Mouse (Mus musculus): ENCODE data around the gene Btbd9. TPM values are rescaled to one million over a fixed set of nuclear protein-coding genes. Genes with fewer than 3 reads are reported as not detected.

The Btbd9 gene
- polyA plus RNA-seq, 1 experiment from 2014 or later = 63.0 TPM

DNA sequence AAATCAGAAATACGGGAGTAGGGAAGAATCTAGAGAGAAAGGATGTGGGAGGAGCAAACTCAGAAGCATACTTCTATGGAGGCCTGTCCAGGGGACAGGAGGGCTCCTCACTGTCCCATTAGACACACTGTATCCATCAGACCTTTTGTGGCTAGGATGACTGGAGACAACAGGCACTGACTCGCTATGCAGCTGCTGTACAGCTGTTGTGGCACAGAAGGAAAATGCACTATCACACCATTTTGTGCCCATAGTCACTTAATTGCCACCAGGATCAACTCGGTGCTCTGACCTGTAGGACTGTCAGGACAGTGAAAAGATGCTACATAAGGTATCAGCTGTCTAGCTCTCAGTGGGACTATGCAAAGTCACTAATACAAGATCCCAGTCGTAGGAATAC, 266.7 kb downstream of the Btbd9 start:
- Histone ChIP-seq H3K36me3 (no peaks in the 10 kb centered on the region), H3K4me1 (peaks cover 15% of the 10 kb centered on the region; the same call in 1 of the 2 replicates), H3K27ac (replicated peaks) (no peak overlapping the region), H3K4me3 (no peak overlapping the region), H3K9me3 (replicated peaks) (no peaks in the 10 kb centered on the region), H3K27me3 (ENCODE audit: low read depth, poor library complexity, severe bottlenecking) (no peaks in the 10 kb centered on the region)
- WGBS = 87% methylated on average over 4 of the region's 4 CpGs
- no peak for DNase-seq (ENCODE audit: low spot score)

DNA sequence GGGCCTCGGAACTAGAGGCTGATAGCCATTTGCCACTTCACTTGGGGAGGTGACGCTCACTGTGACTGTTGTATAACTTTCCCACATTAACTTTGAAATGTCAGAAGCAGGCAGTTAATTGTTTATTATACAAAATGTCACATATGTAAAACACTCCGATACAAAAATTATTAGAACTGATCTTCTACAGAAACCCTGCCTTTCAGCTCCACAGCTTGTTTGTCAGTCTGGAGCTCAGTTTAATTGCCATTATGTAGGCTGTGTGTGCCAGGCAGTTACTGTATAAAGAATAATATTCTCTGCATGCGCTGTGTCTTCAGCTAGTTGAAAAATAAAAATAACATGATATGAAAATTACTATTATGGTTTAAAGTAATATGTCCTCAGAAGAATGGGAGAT, 267.4 kb downstream of the Btbd9 start:
- Histone ChIP-seq H3K9me3 (replicated peaks) (no peaks in the 10 kb centered on the region), H3K27ac (replicated peaks) (no peak overlapping the region), H3K27me3 (ENCODE audit: low read depth, poor library complexity, severe bottlenecking) (no peaks in the 10 kb centered on the region), H3K4me3 (no peak overlapping the region), H3K36me3 (no peaks in the 10 kb centered on the region), H3K4me1 (peaks cover 15% of the 10 kb centered on the region; the same call in 1 of the 2 replicates)
- no peak for DNase-seq (ENCODE audit: low spot score)
- 94% methylated on average over 4 of the region's 4 CpGs for WGBS

DNA sequence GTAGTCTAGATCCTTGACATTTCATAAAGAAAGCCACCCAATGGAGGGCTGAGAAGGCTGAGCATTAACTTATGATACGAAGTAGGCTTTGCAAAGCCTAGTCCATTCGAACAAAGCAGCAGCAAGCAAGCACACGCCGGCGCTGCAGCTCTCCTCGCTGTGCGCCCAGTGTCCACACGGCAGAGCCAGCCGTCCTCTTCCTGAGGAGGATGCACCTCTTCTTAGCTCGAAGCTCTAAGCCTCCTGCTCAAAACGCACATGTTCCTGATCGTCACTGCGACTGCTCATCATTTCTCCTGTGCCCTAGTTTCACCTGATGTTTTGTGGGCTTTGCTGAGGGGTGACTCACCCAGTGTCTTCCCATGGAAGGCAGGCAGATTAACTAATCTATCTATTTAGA, 268.0 kb downstream of the Btbd9 start:
- 91% methylated on average over 13 of the region's 13 CpGs for WGBS
- no peak for DNase-seq (ENCODE audit: low spot score)

DNA sequence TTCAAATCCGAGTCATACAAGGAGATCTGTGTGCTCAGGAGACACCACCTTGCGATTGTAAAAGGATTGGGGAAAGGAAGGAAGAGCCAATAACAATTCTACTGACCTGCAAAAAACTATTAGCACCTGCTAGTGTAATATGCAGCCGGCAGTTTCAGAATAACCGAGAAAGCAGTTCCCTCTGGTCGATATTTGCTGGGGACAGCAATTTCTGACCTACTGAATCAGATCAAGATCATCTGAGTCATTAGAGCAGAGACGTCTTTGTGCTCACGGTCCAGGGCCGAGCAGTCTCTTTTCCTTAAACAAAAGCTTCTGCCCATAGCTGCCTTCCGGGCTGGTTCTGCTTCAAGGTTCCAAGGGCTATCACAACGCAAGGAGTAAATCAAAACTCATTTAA, 269.1 kb downstream of the Btbd9 start:
- 76% methylated on average over 10 of the region's 10 CpGs for WGBS
- DNase-seq (ENCODE audit: low spot score) = no peak
- no peaks in the 10 kb centered on the region for H3K27me3 ChIP-seq (ENCODE audit: low read depth, poor library complexity, severe bottlenecking)
- H3K9me3 ChIP-seq (replicated peaks) = no peaks in the 10 kb centered on the region
- H3K27ac ChIP-seq (replicated peaks) = peak overlapping the region; percentile 18; the same call in 1 of the 2 replicates
- no peak overlapping the region for H3K4me3 ChIP-seq
- no peaks in the 10 kb centered on the region for H3K36me3 ChIP-seq
- H3K4me1 ChIP-seq = peaks cover 6% of the 10 kb centered on the region; the same call in 1 of the 2 replicates

More for the DNA sequence above, 268.0 kb downstream of the Btbd9 start:
- Histone ChIP-seq H3K27ac (replicated peaks) (no peak overlapping the region), H3K36me3 (no peaks in the 10 kb centered on the region), H3K27me3 (ENCODE audit: low read depth, poor library complexity, severe bottlenecking) (no peaks in the 10 kb centered on the region), H3K4me1 (peaks cover 15% of the 10 kb centered on the region; the same call in 1 of the 2 replicates), H3K9me3 (replicated peaks) (no peaks in the 10 kb centered on the region), H3K4me3 (no peak overlapping the region)

DNA sequence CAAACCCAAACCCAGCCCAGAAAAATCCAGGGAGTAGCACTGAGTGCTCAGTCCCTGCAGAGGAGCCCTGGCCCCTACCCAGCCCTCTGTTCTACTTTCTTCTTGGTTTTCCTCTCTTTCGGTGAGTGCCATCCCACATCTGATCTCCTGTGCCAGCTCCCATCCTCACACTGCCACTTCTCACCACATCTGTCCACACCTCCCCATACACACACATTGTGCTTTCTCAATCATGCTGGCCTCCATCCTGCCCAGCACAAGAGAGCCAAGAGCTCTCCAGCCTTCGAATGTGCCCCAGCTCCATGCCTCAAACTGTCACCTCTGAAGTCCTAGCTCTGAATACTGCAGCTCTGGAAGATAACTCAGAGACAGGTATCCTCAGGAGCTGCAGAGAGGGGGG, 271.5 kb downstream of the Btbd9 start:
- Histone ChIP-seq H3K9me3 (replicated peaks) (no peaks in the 10 kb centered on the region), H3K27ac (replicated peaks) (0 out of 2 replicates have a peak overlapping the region, but pooled peaks have one; percentile 4), H3K36me3 (no peaks in the 10 kb centered on the region), H3K27me3 (ENCODE audit: low read depth, poor library complexity, severe bottlenecking) (no peaks in the 10 kb centered on the region), H3K4me1 (peaks cover 6% of the 10 kb centered on the region; the same call in 1 of the 2 replicates), H3K4me3 (no peak overlapping the region)
- DNase-seq (ENCODE audit: low spot score) = no peak
- 93% methylated on average over 2 of the region's 2 CpGs for WGBS

DNA sequence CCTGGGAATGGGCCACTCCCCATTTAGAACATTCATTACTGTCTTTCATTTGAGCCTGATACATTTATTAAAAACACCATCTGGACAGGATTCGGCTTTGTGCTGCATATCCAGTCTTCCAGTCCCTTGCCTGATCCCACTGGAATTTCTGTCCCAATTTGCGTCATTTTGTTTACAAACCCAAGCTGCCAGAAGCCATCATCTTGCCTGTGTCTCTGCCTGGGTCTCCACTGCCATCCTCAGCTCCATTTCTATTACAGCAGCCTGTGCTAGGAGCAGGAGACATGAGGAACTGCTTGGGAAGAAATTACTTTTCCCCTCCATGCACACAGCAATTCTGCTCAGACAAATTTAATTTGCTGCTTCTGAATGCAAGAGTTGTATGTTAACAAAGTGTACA, 274.9 kb downstream of the Btbd9 start:
- H3K9me3 ChIP-seq (replicated peaks) = no peaks in the 10 kb centered on the region; the same call in 1 of the 2 replicates
- peaks cover 15% of the 10 kb centered on the region for H3K36me3 ChIP-seq
- H3K27ac ChIP-seq (replicated peaks) = no peak overlapping the region
- DNase-seq (ENCODE audit: low spot score) = no peak
- H3K4me1 ChIP-seq = peaks cover 12% of the 10 kb centered on the region
- H3K4me3 ChIP-seq = no peak overlapping the region
- 84% methylated on average over 2 of the region's 2 CpGs for WGBS
- H3K27me3 ChIP-seq (ENCODE audit: low read depth, poor library complexity, severe bottlenecking) = no peaks in the 10 kb centered on the region

DNA sequence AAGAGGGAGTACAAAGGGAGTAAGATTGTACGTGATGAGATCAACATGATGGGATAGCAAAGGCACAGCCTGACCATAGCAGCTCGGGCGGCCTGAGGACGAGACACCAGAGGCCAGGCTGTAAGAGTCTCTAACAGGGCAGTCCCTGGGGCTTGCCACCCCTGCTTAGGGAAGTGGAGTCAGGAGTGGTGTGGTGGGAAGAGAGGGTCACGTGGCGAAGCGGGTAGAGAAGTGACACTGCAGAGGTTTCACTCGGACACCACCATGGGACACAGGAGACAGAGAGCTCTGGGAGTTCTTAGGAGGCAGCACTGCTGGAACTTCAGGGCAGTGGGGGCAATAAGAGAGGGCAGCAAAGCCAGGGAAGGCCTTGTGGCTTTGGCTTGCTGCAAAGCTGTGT, 278.9 kb downstream of the Btbd9 start:
- WGBS = 95% methylated on average over 8 of the region's 8 CpGs
- Histone ChIP-seq H3K27me3 (ENCODE audit: low read depth, poor library complexity, severe bottlenecking) (0 out of 2 replicates have a peak, but pooled peaks cover 4% of the 10 kb centered on the region), H3K4me3 (no peak overlapping the region), H3K27ac (replicated peaks) (peak overlapping the region; percentile 24; the same call in 1 of the 2 replicates), H3K9me3 (replicated peaks) (no peaks in the 10 kb centered on the region; the same call in 1 of the 2 replicates), H3K4me1 (peaks cover 28% of the 10 kb centered on the region), H3K36me3 (peaks cover 15% of the 10 kb centered on the region)
- DNase-seq (ENCODE audit: low spot score) = no peak

DNA sequence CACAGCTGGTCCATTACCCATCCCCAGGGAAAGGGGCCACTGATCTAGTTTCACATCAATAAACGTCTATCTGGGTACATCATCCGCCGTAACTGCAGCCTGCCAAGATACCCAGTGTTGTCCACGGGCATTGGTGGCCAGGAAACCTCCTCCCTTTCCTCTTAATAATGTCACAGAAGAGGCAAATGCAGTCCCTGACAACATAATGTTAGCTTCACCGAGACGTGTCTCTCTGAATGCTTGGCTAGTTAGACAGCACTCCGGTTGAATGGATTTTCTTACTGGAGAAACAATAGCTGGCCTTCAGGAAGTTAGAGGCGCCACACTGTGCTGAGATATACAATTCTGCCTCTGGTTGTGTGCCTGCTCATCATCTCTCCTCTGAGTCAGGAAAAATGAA, 280.2 kb downstream of the Btbd9 start:
- DNase-seq (ENCODE audit: low spot score) = no peak
- H3K4me1 ChIP-seq = peaks cover 37% of the 10 kb centered on the region

DNA sequence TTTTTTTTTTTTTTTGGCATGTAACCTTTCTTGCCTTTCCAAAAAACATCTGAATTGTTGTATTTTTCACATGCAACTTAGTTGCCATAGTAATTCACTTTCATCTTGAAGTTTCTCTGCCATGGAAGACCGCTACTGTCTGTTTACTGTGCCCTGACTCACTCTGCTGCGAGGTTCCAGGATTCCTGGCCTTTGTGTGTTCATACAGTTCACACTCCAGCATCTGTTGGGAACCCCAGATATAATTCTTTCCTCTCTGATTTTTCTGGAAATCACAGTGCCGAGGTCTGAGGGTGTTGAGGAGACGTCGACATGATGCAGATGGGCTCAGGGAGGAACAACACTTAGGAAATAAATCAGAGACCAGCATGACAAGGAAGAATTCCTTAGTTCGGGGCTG, 283.6 kb downstream of the Btbd9 start:
- H3K4me3 ChIP-seq = no peak overlapping the region
- peaks cover 44% of the 10 kb centered on the region for H3K4me1 ChIP-seq
- 90% methylated on average over 6 of the region's 6 CpGs for WGBS
- 0 out of 2 replicates have a peak, but pooled peaks cover 4% of the 10 kb centered on the region for H3K27me3 ChIP-seq (ENCODE audit: low read depth, poor library complexity, severe bottlenecking)
- no peak for DNase-seq (ENCODE audit: low spot score)
- no peaks in the 10 kb centered on the region; the same call in 1 of the 2 replicates for H3K9me3 ChIP-seq (replicated peaks)
- H3K36me3 ChIP-seq = peaks cover 8% of the 10 kb centered on the region
- no peak overlapping the region for H3K27ac ChIP-seq (replicated peaks)

More for the DNA sequence above, 280.2 kb downstream of the Btbd9 start:
- H3K27me3 ChIP-seq (ENCODE audit: low read depth, poor library complexity, severe bottlenecking) = 0 out of 2 replicates have a peak, but pooled peaks cover 4% of the 10 kb centered on the region
- no peak overlapping the region for H3K4me3 ChIP-seq
- 44% methylated on average over 8 of the region's 8 CpGs for WGBS
- no peaks in the 10 kb centered on the region; the same call in 1 of the 2 replicates for H3K9me3 ChIP-seq (replicated peaks)
- H3K36me3 ChIP-seq = peaks cover 15% of the 10 kb centered on the region
- peak overlapping the region; percentile 49 for H3K27ac ChIP-seq (replicated peaks)

DNA sequence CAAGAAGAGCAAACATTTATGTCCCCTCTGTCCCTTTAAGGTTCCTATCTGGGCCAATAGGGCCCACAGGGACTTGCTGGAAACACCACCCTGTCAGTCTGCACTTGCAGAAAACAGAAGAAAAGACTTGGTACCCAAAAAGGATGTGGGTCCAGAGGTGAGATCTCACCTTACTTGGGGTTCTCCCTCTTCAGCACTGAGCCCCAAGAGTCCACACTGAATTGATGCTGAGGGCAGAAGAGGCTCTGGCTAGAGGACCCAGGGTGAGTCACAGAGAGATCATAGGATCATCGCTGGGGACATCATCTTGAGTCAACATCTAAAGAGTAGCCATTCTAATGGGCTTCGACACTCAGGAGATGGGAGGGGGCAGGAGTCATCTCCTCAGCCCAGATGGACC, 290.6 kb downstream of the Btbd9 start:
- peaks cover 42% of the 10 kb centered on the region for H3K4me1 ChIP-seq
- WGBS = 85% methylated on average over 2 of the region's 2 CpGs
- H3K27ac ChIP-seq (replicated peaks) = peak overlapping the region; percentile 46
- no peaks in the 10 kb centered on the region for H3K27me3 ChIP-seq (ENCODE audit: low read depth, poor library complexity, severe bottlenecking)
- H3K36me3 ChIP-seq = no peaks in the 10 kb centered on the region
- no peaks in the 10 kb centered on the region for H3K9me3 ChIP-seq (replicated peaks)
- no peak for DNase-seq (ENCODE audit: low spot score)
- H3K4me3 ChIP-seq = no peak overlapping the region

DNA sequence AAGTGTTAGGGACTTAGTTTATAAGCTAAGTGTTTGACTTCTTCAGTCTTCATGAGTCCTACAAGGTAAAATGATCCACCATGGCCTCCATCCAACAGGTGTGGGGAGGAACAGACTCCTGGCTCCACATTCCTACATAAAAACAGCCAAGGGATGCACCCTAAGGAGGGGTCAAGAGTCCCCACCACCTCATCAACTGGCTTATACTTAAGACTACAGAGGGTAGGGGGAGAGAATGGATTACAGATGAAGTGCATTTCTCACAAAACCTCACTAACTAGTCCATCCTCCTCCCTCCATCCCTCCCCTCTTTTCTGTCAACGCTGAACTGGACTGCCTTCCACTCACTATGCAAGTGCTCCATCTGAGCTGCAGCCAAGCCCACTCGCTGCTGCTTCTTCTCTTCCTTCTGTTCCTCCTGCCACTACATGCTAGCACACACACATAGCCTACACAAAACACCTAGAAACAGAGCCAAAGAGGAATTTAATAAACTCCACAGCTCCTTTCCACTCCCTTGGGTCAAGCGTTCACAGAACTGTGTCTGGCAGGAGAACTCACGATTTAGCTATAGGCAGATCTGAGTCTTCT, 292.7 kb downstream of the Btbd9 start:
- H3K27ac ChIP-seq (replicated peaks) = peak overlapping the region; percentile 3; the same call in 1 of the 2 replicates
- DNase-seq (ENCODE audit: low spot score) = no peak
- no peak overlapping the region for H3K4me3 ChIP-seq
- 92% methylated on average over 4 of the region's 4 CpGs for WGBS
- H3K4me1 ChIP-seq = peaks cover 59% of the 10 kb centered on the region
- no peaks in the 10 kb centered on the region for H3K27me3 ChIP-seq (ENCODE audit: low read depth, poor library complexity, severe bottlenecking)
- no peaks in the 10 kb centered on the region for H3K36me3 ChIP-seq
- no peaks in the 10 kb centered on the region for H3K9me3 ChIP-seq (replicated peaks)

DNA sequence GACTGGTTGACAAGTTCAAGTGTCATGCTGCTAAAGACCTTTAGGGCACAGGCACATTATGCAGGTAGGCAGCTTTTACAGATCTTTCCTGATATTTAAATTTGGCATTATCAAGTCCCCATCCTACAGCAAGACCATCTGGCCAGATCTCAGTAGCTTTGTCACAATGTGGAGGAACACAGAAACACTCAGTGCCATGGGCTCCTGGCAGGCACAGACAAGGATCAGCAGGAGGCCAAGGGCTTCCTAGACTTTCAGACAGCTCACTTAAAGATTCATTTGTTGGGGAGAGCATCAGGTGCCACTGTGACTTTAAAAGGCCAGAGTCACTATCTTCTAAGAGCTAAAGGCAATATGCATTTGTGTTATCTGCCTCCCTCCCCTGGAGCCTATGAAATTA, 293.3 kb downstream of the Btbd9 start:
- Histone ChIP-seq H3K9me3 (replicated peaks) (no peaks in the 10 kb centered on the region), H3K27ac (replicated peaks) (no peak overlapping the region), H3K4me1 (peaks cover 63% of the 10 kb centered on the region), H3K4me3 (no peak overlapping the region), H3K36me3 (no peaks in the 10 kb centered on the region), H3K27me3 (ENCODE audit: low read depth, poor library complexity, severe bottlenecking) (no peaks in the 10 kb centered on the region)
- DNase-seq (ENCODE audit: low spot score) = no peak

DNA sequence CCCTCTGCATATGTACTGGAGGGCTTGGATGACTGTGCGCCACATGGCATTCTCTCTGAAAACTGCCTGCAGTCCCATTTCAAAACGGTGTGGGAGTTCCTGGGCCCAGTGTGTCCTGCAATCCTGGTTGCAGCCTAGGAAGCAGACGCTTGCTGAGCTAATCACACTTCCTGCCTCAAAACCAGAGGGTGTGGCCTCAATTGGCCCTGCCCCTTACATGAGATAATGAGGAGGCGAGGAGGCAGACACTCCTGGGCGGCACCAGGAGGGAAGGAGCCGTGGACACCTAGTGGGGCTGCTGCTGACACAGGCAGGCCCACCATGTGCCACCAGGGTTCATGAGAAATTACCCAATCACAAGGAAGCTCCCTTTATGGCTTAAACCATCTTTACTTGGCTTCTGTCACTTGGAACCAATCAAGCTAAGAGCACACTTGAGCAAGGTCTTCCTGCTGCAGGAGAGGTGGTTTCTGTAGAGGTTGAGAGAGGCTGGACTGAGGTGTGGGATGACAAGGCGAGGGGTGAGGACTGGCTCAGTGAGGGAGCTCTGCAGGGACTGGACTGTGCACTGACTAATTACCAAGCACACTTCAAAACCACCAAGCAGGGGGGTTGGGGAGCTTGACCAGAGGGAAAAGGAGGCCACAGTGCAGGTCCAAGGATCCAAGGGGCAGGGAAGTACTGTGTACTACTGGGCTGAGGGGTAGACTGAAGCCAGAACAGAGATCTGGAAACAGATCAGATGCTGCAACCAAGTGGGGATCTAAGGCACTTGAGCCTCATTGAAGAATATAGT, 295.8 kb downstream of the Btbd9 start:
- Histone ChIP-seq H3K4me1 (peaks cover 55% of the 10 kb centered on the region), H3K4me3 (no peak overlapping the region), H3K36me3 (no peaks in the 10 kb centered on the region), H3K9me3 (replicated peaks) (no peaks in the 10 kb centered on the region), H3K27me3 (ENCODE audit: low read depth, poor library complexity, severe bottlenecking) (no peaks in the 10 kb centered on the region), H3K27ac (replicated peaks) (peak overlapping the region; percentile 82)
- peak; percentile 45 for DNase-seq (ENCODE audit: low spot score)
- WGBS = 40% methylated on average over 7 of the region's 7 CpGs
